Mouse (Mus musculus) naive thymus-derived CD4-positive, alpha-beta T cell, adult 2 months (primary cell): ENCODE data around the gene H2afy.

Source experiments
- DNase-seq: peaks from one replicate; pipeline ENCODE4 v3.0.0-alpha.2; 2011; ENCODE audit warnings: low read depth

H2afy gene

DNA sequence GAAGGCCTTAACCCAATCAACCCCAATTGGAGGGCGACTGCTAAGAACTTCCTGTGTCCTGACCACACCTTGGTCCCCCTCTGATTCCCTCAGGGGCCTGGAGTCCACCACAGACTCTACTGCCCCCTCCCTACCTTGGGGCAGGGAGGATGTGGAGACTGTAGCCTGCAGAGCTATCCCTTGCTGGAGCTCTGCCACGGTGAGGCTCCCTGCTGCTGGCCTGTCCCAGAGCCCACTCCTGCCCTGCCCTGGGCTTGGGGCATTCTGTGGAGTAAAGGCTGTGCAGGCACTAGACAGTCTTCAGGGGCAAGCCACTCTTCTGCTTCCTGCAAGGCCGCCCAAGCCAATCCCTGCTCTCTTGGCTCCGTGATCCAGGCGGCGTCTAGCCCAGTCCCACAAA is 24.6 kb downstream of the H2afy start:
- no peak for DNase-seq

DNA sequence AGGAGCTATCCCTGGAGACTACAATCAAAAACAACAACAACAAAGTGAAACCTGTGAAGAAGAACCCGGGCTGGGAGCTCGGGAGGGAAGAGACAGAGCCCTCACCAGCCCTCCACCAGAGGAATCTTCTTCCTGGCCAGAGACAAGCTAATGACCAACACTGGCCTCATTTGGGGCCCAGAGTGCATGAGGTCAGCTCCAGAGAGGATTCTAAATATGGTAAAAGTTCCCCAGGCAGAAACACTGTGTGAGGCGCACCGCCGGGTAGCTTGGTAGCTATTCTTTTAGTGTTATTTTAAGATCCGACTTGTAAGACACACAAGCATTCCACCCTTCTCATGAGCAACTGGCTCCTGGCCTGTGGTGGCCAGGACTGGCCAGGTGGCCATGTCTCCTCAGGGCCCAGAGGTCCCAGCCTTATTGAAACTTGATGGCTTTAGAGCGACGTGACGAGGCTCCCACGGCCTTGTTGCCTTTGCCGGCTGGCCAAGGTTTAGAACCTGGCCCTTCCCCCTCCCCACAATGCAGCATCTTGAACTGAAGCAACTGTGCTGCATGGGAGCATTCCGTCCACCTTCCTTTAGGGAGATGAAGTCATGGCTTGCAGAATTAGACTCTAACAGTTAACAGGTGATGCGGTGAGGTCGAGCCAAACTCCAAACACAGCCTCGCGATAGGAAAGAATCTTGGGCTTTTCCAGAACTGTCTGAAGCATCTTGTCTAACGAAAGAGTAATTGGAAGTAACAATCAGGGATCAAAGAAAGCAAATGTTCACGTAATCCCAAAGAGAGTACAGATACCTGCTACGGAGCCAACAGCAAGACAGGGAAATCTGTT is 25.2 kb downstream of the H2afy start:
- DNase-seq, result no peak

DNA sequence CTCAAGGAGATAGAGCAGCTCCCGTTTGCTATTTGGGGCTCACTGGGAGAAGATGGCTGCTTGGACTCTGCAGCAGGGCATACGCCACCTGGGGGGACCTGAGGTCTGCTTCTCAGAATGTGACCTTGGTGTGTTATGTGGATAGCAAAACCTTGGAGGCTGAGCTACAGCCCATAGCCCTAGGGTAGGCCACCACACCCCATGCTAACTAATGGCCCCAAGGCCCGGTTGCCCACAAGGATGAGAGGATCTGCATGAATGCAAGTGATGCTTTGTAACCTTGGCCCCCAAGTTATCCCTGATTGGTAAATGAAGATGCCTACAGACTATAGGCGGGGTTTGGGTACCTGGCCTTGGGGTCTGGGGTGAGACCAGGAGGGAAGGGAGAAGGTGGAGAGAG is 26.5 kb downstream of the H2afy start:
- DNase-seq, result no peak

DNA sequence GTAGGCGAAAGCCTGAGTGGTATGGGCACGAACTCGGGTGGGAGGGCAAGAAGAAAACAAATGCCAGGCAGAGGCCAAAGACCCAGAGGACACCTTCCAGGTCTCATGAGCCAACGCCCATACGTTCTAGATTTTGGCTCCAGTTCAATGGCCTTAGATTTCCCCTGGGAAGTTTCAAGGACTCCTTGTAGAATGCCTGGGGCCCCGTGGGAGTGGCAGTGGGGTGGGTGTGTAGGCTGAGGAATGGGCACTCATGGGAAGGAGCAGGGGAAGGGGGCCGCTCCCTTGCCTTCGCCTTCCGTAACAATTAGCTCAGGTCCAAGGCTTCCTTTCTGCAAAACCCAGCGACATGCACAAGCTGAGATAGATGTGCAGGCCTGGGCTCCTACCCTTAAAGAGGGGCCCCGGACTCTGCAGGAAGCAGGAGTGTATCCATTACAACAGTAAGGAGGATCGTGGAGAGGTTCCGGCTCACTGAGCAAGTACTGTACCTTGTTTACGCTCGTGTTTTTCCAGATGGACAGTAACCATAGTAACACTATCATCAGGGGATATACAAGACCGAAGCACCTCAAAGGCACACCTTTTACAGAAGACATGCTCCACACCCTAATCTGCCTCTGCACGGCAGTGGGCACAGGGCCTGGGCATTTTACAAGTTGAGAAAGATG is 27.2 kb downstream of the H2afy start:
- no peak for DNase-seq

DNA sequence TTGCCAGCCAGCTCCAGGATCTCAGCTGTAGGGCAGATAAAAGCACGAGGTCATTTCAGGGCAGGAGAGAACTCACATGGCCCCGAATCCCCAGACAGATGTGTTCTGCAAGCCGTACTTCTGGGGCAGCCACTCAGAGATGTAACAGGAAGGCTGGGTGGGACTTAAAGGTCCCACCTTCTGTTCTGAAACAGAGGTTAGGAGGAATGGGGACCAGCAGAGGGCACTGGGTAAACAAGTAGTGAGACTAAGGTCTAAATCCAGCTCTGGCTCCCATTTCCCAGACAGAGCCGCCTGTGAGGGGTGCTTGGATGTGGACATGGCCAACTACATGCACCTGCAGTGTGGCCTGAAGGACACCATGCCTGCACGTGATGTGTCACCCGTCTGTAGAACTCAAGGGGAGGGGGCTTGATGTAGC is 31.2 kb downstream of the H2afy start:
- DNase-seq, result no peak

DNA sequence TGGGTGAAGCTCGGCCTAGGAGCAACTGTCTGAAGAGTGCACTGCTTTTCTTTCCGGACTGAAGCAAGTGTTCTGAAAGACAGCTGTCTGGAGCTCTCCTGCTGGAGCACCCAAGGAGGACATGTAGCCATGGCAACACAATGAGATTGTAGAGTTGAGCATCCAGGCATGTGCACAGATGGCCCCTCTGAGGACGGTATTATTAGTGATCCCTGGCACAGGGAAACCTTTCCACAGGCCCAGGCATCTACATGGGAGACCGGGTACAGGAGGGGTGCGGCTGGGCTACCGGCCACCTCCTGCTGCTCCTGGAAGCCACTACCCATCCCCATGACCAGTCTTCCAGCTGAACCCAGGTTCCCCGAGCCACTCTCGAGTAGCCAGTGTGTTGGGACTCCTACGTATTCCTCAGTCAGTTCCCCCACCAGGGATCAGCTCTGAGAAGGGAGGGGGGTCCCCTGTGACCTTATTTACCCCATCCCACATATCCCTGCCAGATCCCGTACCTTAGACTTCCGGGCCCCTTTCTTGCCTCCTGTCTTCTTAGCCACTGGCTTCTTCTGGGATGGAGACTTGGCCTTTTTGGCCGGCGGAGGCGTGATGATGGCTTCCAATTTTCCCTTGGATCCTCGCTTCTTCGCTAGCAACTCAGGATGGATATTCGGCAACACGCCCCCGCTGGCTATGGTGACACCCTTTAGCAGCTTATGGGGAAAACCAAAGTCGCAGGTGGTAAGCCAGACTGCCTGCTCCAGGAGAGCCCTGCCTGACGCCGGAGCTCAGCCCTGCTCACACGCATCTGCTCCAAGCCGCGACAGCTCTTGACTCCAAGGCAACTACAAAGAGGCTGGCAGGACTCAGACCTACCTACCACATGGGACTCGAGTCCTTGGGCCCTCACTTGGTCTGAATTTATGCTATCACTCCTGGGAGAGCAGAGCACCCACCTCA is 32.1 kb downstream of the H2afy start:
- no peak for DNase-seq

DNA sequence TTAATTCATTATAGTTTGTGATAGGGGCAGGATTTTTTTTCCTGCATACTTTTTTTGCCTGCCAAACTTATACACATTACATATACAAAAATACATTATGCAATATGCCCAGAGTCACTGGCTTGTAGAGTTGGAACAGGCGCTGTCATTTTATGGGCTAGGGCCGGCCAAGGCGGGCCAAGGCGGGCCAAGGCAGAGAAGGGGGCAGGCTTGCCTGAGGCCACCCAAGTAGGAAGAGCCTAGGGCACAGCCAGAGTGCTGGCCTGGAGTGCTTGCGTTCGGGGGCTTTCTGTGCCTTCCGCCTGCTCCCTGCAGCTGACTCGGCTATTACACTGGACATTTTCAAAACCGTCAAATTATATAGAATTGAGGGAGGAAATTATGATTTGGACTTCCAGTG is 34.0 kb downstream of the H2afy start:
- DNase-seq, result no peak

DNA sequence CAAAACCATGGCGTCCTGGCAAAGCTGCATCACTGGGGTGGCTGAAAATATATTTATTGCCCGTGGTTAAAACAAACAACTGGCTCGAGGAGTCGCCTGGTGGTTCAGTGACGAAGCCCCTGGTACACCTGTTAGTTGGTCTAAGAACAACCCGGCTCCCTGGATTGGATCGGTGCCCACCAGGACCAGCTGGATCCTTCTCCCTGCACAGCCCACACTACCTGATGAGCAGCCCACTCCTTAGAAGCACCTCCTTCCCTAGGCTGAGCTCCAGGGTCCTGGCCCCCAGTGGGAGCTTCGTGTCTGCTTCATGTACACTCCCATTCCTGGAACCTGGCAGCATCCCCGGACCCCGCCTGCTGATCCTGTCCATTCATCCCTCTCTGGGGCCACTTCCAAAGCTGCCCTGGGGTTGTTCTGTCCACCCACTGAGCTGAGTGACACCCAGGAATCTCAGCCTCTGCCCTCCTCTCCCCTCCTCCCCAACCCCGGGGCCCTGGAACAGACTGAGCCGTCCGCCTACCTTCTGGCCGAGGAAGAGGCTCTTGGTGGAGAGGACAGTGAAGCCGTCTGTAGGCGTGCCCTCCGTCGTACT is 40.5 kb downstream of the H2afy start:
- DNase-seq, result no peak

DNA sequence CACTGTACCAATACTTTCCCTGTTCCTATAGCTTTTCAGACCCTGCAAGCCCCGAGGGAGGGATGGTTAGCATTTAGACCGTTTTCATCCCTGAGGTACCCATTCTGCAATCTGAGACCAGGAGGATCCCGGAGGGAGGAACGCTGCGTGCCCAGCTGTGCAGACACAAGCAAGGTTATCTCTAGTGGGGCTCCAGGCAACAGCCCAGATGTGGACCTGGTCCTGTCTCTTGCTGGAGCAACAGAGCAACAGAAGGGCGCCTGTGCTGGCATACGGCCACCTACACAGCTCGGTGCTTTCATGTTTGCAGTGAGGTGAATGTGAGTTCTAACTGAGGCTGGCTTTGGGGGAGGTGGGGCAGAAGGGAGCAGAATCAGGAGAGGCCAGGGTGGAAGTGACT is 41.6 kb downstream of the H2afy start:
- DNase-seq, result no peak

DNA sequence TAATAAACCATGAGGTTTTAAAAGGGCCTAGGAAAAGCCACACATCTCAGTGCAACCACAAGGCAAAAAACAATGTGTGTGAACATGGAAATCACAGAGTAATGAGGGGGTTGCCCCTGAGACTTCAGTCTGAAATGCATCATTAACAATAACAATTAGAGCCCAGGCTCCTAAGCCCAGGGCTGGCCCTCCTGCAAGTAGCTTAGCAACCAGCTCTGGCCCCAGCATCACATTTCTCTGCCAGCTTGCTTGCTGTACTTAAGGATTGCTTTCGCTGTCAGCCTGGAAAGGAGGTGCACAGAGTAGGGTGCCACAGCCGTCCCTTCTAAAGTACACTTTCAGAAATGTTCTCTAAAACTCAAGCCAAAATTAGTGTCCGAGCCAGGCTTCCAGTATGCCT is 42.5 kb downstream of the H2afy start:
- DNase-seq, result no peak

DNA sequence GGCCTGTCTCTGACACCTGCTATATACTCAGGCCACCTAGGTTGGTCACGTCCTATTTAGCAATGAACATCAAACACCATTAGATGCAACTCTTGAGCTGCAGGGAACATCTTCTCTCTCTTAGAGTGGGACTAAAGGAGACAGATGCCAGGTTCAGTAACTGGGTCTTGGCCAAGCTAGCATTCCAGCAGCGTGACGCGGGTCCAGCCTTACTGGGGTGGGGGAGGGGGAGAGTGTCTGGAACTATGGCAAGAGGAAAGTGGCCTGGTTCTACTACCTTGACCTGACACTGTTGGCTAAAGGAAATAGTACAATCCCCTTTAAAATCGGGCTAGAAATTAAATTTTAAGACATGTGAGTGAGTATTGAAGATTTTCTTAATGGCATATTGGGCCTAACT is 43.6 kb downstream of the H2afy start:
- DNase-seq, result no peak

DNA sequence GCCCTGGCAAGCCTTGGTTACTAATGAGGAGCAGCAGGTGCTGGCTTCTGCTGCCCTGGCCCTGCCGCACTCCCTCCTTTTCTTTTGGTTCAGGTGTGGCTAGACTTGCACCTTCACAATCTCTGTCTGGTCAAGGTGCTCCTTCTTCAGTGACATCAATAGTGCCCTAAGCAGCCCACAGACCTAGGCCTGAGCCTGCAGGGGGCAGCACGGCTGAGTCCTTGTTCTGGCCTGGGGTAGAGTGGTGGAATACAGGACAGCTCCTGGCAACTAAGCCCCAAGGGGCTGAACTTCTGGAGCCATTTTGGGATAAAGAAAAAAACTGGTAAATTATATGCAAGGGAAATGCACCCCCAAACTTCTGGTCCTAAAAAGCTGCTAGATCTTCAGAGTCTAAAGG is 45.6 kb downstream of the H2afy start:
- no peak for DNase-seq

DNA sequence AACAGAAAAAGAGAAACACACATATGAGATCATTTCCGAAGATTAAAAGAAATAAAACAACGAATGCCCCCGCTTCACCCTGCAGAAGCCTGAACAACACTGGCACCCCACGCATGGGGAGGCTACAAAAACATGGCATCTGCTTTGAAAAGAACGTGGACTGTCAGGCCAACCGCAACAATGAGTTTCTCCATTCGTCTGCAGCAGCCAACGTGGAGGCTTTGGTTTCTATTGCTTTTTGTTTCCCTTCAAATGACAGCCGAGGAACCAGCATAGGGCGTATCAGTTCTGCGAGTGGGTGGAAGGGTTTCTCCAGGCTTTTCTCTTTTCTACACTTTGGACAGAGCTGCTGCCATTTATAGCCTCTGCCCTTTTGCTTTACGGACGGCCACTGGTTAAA is 47.6 kb downstream of the H2afy start:
- DNase-seq, result no peak

DNA sequence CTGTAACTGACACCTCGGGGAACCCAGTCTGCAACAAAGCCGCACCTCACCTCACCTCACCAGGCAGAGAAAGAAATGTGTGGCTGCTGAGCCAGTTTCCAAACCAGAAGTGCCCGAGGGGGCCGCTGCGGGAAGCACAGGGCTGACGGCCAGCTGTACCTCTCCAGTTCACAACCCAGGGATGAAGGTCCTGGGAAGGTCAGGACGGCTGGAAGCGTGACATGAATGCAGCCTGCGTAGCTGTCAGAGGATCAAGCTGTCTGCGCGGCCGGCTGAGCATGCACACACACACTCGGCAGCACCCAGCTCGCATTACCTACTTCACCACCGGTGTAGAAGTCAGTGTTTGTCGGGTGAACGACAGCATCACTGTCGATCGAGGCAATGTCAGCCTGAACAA is 48.2 kb downstream of the H2afy start:
- DNase-seq, result no peak

DNA sequence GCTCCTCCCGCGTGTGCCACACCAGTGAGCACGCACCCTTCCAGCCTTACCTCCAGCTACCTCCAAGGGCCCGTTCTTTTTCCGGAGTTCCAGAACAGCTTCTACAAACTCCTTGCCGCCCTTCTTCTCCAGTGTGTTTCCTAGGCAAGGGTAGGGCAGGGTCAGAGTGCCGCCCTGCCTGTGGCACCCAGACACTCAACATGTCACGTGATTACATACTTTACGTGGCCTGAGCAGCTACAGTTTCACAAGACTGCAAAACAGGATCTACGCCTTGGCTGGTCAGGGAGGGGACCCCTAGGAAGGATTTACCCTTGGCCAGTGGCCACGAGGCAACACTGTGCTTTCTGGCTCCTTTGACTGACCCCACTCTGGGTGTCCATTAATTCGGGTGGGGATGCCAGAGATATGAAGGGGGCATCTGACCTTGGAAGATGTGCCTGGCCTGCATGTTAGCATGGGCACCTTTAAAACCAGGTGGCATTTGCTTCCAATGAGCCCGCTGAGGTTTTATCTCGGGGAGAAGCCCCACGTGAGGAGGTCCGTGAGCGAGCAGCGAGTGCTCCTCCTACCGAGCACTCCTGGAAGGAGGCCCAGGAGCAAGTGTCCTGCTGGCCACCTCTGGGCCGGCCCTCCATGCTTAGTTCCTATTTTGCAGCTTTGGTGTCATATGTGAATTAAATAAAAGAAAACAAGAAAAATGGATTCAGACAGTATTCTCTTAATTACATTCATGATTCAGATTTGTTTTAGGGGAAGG is 51.8 kb downstream of the H2afy start:
- no peak for DNase-seq

DNA sequence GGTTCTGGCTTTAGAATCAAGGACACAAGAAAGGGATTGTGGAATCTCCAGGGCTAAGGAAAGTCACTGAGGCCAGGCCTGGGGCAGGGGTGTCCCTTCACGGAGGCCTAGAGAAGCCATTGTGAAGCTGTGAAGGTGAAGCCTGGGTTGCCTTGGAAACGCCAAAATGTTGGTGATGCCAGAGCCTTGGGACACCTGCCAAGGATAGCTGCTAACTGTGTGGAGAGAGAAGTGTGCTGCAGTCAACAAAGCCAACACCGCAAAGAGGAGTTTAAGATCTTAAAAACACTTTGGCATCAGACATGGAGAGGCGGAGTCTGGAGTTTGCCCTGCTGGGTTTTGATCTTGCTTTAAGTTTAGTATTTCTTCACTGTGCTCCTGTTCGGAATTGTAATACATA is 54.5 kb downstream of the H2afy start:
- no peak for DNase-seq

DNA sequence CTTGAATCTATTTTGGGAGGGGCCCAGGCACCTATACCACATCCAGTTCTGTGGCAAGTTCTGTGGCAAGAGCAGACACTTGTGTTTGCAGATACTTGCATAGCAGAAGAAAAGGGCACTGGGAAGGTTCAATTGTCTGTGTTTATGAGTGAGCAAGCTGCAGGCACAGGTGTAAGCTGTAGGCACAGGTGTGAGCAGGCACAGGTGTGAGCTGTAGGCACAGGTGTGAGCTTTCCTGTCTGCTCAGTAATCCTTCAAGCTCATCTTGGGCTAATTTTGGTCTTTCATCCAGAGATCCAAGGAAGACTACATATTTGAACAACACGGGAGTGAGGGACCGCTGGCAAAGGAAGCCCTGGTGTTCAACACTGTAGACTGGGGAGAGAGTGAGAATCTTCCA is 56.5 kb downstream of the H2afy start:
- DNase-seq, result no peak

DNA sequence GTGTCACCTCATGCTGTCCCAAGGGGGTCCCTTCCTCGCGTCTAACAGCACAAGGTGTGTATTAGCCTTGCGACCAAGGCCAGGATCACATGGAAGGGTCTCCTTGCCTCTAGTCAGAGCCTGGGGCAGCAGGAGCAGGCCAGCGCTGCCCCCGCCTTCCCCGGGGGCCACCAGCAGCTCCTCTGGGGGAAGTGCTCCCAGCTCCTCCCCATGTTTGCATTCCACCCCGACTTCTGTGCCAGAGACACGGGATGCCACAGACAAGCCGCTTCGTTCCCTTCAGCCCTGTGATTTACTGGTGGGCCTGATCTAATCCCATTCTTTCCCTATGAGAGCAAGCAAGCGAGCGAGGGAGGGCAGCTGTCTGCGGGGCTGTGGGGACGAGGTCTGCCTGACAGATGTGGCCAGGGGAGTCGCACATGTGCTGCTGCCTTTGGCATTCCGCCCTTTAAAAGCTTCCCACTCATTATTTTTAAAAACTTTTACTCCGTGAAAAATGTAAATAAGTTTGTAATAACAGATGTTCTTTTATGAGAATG is 57.4 kb downstream of the H2afy start:
- DNase-seq, result no peak

DNA sequence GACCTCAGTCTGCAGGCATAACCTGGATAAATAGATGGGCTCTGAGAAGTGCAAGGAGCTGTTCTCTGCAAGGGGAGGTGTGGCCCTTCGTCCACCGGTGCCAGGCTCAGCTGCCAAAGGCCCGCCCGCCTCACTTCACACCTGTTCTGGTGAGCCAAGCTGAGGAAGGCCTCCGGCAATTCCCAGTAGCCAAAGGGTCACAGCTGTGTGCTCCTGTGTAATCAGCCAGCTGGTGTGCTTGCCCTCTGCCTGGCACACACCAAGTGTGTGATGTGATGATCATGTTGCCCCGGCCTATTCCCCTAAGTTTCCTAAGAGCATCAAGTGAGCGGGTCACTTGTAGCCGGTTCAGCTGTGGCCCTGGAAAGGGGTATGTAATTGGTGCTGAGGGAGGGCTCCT is 60.2 kb downstream of the H2afy start:
- DNase-seq, result no peak

DNA sequence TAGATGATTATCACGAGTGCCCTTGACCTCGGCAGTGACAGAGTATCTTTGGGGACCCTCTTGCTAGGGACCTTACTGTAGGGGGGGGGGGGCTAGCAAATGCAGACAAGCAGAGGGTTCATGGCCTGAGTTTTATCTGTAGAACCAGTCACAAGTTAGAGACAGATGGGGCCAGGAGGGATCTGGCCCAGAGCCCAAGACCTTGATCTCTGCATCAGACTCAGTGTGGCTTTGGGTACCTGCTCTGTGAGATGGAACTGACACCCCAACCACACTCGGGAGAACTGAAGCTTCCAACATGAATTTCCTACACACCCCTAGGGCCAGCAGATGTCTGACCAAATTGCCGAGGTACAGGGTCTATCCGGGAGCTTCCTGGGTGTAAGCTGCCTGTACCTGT is 63.0 kb downstream of the H2afy start:
- no peak for DNase-seq

DNA sequence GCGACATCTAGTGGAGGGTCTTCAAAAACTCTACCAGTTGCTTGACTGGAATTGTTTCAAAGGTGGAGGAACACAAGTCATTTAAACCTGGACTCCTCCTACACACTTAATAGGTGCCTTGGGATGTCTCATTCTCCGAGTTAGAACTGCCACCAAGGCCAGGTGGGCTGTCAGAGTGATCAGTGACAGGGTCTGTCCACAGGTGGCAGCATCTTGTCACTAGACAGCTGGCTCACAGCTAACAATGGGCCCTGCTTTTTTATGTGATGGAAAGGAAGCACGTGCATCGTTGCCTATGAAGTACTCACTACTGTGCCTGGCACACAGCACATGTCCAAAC is 63.9 kb downstream of the H2afy start:
- DNase-seq, result no peak
